Mouse (Mus musculus): Measurements from ENCODE around the gene Hist1h2ad.

DNA sequence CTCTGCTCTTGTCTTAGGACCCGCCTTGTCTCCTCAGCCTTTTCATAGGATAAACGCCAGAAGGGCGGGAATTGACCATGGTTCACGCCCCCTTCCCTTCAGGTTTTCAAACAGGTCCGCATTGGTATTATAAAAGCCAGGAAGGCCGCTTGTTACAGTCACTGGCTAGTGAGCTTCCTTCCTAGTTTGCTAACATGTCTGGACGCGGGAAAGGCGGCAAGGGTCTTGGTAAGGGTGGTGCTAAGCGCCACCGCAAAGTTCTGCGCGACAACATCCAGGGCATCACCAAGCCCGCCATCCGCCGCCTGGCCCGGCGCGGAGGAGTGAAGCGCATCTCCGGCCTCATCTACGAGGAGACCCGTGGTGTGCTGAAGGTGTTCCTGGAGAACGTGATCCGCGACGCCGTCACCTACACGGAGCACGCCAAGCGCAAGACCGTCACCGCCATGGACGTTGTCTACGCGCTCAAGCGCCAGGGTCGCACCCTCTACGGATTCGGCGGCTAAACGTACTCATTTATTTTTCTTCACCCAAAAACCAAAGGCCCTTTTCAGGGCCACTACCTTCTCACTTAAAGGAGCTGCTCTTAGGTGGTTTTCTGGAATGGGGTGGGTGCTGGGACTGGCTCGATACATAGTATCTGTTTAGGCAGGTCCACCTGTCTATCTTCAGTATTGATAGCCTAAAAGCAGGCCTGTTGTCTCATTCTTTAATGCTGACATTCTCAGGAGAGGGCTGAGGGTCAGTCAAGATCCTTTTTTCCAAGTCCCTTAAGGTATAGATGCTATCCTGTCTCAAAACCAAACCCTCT, 7.4 kb downstream of the Hist1h2ad start, which contains the start of gene Hist1h4d:
- no peak for TF ChIP-seq GATA1 (IDR thresholded peaks at IDR 0.05; ENCODE audit: borderline replicate concordance, low read length)
- TF ChIP-seq FLI1 (IDR thresholded peaks at IDR 0.05; ENCODE audit: low read length), result no peak

Measured in megakaryocyte, embryonic 14.5 days (primary cell).